Mouse (Mus musculus) right cerebral cortex, postnatal 25 days (tissue): ENCODE results near the gene Rad9b.
A peak's percentile ranks its signal among the peaks of the same experiment; 100 is the strongest.

Experiments
- DNase-seq: peaks from one replicate; pipeline ENCODE4 v3.0.0; 2022

Rad9b gene

DNA sequence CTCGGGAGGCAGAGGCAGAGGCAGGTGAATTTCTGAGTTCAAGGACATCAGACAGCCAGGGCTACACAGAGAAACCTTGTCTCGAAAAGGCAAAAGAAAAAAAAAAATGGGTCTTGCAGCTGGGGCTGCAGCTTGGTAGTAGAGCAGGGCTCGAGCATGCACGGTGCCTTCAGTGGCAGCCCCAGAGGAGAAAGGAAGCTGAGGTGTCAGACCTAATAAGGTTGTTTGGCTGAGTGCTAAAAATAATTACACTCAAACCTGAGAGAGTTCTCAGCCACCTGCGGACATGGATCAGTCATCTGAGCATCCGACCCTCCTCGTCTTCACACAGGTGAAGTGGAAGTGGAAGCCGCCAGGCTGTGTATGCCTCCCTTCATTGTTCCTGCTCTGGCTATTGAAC is 43.3 kb downstream of the Rad9b start:
- DNase-seq: no peak

DNA sequence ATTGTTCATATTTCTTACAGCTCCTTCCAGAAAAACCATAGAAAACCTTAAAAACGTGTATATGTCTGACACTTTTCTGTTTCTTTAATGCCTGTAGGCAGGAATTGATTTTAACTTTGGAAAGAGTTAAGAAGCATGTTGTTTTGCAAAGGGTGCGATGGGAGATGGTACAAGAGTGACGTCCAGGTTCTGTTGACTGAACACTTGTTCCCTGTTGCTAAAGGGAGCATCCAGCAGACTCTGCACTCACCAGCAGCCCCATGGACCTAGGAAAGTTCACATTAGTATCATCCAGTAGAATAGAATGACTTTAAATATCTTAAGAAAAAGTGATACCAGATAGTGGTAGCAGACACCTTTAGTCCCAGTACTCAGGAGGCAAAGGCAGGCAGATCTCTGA is 47.5 kb downstream of the Rad9b start:
- no peak for DNase-seq

DNA sequence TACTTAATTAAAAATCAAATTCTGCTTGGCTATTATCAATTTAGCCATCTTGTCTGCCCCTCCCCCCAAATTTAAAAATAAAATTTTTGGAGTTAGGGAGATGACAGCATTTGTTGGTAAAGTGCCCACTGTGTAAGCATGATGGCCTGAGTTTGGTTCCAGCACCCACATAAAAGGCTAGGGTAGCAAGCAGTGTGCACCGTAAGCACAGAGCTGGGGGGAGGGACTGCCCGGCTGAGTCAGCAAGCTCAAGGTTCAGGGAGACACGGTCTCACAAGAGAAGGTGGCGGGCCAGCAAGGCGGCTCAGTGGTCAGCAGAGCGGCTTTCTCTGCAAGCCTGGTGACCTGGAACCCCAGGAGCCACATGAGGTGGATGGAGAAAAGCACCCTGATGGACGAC is 48.6 kb downstream of the Rad9b start:
- no peak for DNase-seq

DNA sequence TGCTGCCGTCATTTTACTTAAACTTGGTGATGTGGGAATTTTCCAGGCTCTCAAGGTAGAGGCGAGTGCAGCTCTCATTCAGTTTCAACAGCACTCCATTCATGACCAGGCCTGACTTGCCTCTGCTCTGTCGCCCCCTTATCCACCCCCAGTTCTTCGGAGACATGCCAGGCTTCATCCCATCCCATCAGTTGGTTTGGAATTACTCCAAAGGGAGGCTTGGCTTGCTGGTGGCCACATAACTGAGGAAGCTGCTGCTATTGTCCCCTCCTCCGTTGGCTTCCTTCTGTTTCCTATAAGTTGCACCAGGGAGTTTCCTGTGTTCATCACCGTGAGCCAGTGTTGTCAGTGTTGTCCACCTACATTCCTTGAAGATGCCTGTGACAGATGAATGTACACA is 49.5 kb downstream of the Rad9b start:
- no peak for DNase-seq

DNA sequence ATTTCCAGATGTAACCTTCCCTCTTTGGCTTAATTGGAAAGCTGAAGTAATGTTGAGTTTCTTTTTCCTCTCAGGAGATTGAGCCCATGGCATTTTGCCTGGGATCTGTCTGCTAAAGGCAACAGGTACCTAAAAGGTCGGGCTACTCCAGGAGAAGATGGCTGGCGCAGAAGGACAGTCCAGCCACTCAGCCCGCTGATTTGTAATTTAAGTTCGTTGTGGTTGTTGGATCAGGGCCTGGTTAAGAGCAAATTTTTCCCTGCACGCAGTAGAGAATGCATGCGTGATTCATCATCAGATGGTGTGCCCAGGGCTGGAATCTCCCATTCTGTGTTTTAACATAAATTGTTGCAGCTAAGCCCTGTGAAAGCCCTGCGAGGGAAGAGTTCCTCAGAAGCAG is 50.1 kb downstream of the Rad9b start:
- no peak for DNase-seq

DNA sequence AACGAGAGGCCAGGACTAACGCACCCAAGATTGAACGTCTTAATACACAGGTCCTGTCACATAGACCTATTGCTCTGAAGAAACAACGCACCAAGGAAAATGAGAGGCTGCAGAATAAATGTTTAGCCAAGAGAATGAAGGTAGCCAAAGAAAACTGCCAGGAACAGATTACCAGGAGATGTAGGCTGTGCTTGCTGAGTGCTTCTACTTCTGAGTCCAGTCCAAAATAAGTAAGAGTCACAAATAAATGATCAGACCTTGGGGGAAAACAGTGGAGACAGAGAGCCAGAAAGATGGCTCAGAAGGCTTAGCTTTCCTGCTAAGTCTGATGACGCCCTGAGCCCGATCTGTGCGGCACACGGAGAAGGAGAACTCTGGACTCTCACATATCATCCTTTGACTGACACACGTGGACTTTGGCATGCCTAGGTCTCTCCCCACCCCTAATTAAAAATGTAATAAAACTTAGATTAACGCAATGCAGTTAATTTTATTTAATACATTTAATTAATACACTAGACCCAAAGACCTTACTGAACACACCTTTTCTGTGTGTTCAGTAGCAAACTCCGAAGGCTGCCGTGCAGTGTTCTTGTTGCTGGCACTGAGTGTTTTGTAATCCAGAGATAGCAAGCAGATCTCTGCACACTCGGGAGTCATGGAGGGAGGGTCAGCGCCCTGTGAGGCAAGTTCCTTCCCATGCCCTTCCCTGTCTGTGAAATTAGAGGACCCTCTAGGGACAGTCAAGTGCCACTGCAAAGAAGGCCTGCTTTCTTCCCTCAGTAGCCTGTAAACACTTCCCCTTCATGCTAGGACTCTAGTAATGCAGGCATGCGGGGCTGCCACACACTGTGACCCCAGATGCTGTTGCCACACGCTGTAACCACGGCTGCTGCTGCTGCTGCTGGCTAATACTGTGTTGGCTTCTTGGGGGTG is 51.0 kb downstream of the Rad9b start:
- DNase-seq: no peak

DNA sequence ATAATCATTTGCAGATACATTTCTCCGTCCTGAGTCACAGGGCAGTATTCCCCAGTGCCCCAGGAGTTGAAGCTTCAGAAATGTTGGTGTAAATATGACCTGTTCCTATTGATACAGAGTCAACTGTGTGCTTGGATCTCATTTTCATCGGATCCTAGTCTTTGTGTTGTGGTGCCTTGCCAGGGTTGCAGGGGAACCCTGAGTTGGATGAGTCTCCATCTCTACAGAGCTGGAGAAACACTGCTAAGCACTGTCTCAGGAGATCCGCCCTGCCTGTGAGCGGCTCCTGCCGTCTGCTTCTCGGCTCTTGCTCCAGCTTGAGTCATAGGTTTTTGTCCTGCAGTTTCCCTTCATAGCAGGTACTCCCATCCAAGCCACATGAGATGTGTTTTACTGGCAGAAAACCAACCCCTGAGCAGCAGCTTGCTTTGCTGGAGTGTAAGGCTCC is 53.9 kb downstream of the Rad9b start:
- DNase-seq: no peak

DNA sequence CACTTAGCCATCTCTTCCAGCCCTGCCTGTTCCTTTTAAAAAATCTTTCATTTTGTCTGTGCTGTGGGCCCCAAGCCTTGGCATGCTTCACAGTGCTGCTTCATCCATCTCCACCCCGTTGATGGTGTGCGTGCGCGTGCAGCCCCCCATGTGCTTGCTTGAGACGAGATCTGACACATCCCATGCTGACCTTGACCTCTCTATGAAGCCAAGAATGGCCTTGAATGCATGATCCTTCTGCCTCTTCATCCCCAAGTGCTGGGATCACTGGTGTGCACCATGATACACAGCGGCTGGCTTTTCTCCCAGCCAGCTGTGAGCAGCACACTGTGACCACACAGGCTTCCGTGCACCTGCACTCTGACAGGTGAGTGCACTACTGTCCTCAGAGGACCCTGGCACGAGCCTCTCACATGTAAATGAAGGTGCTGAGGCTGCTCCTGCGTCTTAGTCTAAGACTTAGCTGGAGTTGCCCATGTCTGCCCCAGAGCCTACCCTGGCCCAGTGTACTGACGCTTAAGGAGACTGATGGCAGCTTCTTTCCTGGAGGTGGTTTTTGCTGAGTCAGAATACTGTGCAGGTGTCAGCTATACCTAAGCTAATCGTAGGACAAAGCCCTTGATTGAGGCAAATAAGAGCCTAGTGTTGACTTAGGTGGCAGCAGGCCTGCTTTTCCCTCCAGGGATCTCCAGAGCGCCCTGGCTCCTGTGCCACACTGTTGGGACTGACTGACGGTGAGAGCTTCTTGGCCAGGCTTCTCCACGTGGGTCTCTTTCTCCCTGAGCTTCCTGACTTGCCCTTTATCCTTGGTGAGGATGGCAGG is 58.7 kb downstream of the Rad9b start:
- DNase-seq: no peak

DNA sequence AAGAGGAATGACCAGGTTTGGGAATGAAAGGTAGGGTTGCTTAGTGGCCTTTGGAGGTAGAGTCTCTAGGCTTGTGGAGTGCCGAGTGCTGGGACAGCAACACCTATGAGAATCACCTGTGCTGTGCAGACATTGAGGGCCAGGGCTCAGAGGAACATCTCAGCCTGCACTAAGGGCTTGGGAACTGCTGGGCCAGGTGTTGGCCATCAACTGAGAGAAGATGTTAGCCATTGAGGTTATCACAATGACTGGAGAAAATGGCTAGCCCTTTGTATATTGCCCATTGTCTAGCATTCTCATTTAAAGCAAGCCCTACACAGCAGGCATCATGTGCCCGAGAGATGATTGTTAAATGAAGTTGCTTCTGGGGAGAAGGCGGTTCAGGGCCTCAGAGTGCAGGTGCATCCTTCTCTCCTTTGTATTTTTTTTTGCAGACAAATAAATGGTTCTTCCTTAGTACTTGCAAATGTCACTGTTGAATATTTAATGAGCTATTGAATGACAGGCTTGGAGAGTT is 59.8 kb downstream of the Rad9b start:
- no peak for DNase-seq

DNA sequence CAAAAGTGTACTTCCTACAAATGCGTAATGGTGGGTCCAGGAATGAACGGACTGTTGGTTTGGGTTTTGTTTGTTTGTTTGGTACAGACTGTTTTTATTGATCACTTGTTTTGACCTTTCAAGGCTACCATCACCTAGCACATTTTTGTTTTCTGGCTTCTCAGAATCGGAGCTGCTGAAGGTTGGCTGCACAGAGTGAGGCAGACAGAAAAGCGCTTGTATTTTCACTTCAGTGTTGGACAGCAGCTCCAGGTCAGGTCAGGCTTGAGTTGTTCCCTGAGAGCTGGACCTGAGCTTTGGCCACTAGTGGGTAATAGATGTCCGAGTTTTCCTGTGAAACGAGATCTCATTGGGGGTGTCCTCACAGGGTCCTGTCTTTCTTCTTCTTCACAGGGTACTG is 60.9 kb downstream of the Rad9b start:
- no peak for DNase-seq

DNA sequence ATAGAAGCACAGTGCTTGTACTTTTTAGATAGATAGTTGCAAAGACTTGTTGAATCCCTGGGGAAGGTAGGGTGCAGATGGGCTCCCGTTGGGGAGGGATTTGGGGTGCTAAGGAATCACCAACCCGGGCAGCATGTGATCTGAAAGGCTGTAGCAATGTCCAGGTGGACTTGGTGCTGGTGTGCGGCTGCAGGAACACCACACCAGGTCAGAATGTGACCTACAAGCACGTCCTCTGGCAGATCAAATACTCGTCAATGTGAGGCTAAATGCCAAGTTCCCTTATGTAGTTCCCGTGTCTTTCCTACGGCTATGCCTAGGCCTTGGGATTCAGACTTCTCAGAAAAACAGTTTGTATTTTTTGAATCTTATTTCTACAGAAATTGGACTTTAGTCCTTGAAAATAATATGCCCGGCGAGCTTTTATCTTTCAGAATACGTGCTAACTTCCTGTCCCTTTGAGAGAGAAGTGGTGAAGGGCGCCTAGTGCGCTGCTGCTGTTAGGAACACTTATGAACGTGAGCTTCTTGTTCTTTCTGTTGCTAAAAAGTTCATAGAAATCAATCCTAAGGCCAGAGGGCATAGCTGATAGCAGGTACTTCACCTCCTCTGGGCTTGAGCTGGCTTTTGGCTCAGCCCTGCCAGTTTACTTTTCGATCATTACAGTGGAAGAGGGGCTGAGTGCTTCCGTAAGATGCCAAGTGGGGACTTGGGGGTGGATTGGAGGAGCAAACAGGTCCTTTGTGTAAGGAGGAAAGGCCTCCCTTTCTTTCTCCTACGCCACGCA is 62.3 kb downstream of the Rad9b start:
- no peak for DNase-seq

DNA sequence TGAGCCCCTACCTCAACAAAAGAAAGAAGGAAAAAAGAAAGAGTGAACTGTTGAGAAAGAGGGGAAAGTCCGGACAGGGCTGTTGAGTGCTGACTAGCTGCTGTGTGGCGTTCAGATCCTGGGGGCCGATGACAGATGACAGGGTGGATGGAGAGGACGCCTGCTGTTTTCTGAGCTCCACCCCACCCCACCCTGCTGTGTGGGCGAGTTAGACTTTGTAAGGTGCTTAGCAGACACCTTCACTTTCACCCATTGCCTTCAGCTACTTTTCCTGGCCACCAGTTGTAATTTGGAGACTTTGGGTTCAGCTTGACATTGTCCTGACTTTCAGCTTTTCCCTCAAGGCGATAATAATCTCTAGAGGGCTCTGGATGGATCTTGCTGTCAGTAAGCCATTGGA is 62.9 kb downstream of the Rad9b start:
- DNase-seq: no peak

DNA sequence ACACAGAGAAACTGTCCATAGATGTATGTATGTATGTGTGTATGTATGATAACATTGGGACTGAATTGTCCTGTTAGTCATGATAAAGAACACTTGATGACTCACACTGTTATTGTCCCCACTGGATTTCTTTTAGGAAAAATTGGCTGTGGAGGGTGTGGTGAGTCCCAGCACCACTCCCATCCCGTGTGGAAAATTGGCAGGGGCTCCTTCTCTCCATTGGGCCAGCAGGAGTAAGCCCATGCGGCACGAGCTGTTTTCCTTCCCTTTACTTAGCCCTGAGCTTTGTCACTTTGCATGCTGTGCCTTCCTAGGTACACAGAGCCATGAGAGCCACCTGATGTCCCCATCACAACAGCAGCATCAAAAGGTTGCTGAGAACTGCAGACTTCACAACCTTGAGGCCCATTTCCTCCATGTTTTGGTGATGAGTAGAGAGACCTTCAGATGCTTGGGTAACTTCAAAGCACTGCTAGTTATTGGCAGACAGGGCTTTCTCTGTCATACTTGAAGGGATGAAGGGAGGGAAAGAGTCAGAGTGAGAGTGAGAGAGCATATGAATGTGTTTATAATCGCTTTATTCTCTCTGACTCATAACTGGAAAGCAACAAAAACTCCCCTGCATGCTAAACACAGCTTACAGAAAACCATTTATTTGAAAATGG is 65.8 kb downstream of the Rad9b start:
- DNase-seq: no peak

DNA sequence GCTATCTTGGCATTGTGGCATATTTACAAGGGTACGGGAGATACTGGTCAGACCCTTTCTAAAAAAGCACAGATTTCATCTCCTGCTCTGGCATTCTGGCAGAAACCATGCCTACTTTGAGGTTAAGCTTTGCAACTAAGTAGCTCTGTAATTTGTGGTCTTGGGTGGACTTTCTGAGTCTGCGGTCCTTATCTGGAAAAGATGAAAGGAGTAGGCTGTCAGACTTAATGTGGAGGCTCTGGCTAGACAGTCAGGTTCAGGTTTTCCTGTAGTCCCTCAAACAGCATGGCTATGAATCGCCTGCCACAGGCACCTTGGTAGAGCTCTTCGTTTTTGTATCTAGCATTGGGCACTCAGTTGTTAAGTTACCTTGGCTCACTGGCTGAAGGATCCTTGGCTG is 67.0 kb downstream of the Rad9b start:
- no peak for DNase-seq

DNA sequence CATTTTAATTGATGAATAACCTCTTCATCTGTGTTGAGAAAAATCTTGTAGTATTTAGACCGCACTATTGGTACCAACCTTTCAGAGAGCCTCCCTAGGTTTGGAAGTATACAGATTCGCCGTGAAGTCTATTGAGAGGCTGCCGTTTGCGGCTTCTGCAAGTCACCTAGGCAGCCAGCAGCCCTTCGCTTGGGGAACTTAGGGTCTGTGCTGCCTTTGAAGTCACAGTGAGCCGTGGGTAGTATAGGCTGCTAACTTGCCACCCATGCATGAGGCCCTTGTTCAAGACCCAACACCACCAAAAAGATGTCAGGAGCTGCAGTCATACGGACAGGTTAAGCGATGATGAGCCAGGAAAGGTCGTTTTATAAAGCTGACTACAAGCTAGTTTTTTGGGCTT is 67.8 kb downstream of the Rad9b start:
- no peak for DNase-seq

DNA sequence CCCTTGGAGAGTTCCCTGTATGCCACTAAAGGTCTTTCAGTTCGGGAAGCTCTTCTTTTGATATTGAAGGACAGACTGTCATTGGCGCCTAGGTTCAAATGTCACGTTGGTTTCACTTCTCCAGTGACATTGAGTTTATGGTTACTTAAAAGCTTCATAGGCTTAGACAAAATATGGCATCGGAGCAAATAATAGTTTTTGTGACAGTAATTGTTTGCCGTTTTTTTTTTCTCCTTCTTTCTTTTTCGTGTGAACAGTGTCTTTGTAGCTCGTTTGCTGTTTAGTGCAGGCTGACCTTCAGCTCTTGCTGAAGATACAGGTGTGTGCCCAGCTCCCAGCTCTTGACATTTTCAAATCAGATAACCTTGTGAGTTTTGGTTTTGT is 68.3 kb downstream of the Rad9b start:
- DNase-seq: no peak

DNA sequence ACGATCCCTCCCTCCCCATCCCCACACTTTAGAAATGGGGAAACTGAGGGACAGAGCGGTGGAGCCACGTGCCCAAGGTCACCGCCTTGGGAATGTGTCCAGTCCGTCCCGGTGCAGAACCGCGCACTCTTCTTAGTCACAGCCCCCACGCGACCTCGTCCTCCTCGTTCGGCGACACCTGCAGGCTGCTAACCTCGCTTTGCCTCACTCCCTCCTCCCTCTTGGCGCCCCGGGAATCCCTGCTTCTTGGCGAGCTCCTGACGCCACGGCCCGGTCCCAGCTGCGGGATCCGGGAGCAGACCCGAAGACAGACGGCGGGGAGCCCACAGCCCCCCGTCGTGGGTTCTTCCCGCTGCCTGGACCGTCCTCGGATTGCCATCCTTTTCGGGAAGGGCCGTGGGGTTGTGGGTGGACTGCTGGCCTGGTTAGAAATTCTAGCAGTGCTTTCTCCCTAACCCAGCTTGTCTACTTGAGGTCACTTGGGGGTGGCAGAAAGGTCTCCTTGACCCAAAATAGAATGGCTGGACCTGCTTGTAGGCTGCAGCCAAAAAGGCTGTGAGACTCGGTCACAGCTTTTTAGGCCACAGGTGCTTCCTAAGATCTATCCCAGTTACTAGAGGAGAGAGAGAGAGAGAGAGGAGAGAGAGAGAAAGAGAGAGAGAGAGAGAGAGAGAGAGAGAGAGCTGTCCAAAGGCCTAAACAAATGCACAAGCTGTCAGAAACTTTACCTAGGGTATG is 68.8 kb downstream of the Rad9b start:
- no peak for DNase-seq

DNA sequence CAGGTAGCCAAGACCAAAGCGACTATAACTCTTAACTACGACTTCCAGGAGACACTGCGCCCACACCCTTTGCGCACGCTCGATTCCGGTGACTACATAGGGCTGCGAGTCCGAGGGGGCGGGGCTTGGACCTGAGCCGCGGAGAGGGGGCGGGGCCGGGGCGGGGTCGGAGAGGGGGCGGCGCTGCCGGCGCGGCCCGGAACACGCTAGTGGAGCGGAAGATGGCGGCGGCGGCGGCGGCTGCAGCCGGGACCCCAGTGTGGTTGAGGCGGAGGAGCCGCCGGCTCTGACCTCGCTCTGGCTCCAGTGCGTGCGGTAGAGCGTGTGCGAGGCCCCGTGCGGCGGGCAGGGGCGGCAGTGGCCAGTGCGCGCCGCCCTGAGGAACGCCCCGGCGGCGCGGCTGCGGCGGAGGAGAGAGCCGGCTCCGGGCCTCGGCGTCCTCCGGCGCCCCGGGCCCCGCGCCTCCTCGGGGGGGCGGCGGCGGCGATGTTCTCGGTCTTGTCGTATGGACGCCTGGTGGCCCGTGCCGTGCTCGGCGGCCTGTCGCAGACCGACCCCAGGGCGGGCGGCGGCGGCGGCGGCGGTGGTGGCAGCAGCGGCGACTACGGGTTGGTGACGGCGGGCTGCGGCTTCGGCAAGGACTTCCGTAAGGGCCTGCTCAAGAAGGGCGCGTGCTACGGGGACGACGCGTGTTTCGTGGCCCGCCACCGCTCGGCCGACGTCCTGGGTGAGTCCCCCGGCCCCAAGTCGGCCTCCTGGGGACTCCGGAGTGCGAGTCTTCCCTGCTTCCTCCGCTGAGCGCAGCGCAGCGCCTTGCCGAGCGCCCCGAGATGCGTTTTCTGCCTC is 69.6 kb downstream of the Rad9b start, which contains the start of gene Pptc7:
Gene Pptc7 (plus strand): TSS at position 183 of the 846 bp plus-strand sequence.
- peak; percentile 85 for DNase-seq

DNA sequence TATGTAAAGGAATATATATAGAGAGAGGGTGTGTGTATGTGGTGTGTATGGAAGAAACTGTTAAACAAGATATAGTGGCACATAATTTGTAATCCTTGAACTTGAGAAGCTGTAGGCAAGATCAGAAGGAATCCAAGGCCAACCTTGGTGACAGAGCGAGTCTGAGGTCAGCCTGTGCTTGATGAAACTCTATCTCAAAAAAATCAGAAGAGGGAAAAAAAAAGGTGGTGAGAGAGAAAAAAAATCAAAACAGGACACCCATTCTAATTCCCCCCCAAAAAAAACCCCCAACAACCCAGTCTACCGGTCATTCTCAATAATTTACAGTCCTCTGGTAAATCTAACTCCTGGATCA is 70.2 kb downstream of the Rad9b start:
- no peak for DNase-seq

DNA sequence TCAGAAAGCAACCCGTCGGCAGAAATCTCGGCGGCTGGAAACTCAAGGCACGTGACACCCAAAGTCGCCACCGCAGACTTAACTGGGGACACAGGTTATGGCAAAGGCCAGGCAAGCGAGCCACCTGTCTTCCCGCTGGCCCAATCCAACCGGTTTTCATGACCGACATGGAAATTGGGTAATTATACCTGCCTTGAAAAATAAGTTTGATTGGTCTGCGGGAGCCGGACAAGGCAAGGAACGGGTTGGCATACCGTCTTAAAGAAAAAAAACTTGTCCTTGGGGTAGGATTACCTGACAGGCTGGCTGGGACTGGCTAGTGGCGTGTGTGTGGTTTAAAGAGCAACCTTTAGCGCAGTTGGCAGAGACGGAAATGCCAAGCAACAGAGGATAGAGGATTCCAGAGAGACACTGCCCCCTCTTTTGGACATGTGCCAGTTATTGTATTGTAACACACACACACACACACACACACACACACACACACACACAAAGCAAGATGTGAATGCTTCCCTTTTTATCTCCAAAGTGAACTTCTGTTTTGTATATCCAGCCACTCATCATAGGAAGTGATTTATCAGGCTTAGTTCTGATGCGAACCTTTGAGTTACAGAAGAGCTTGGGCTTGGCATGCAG is 73.1 kb downstream of the Rad9b start:
- no peak for DNase-seq
